Mouse (Mus musculus) adrenal gland (tissue): Measurements from ENCODE around the gene Acan.

ENCODE experiments used
- intact Hi-C: fragments of 180-260 bp; cut with DNase I; formaldehyde crosslinking; loops from one replicate; pipeline ENCODE4 v1.15.1; 2025
- long read RNA-seq, 2 experiments: library from polyadenylated mRNA; unstranded; transcript quantifications; one replicate each; pipeline ENCODE4 v2.0.0; 2020; ENCODE audit warnings: borderline replicate concordance in 1 of 2; ENCODE audit not compliant: insufficient replicate concordance in 1 of 2

Gene Acan
- long read RNA-seq, experiment 1: 0 reads
- long read RNA-seq, experiment 2, partial matches to known transcripts: 3 of 3 reads
- long read RNA-seq, experiment 2, other reads (novel, unspliced or antisense): 0 of 3 reads

DNA sequence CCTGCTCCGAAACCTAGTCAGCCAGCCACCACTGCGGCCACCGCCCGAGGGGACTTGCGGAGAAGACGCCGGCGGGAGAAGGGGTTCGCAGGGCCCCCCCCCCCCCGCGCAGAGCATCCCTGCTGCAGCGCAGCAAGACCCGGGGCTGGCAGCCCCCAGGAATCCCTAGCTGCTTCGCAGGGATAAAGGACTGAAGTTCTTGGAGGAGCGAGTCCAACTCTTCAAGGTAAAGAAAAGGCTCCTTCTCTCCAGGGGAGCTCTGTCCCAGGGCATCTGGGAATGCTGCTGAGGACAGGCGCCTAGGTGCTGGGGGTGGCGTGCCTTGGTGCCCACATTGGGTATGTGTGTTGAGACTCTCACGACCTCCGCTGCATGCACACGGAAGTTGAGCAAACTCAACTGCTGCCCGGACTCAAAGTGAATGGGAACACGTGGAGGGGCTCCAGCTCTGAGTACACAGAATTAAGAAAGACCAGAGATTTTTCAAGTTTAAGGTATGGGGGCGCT lies at the start of gene Acan:
TSS of gene Acan (plus strand) at position 101 of the 507 bp plus-strand sequence.
- intact Hi-C loops: no loop called here

DNA sequence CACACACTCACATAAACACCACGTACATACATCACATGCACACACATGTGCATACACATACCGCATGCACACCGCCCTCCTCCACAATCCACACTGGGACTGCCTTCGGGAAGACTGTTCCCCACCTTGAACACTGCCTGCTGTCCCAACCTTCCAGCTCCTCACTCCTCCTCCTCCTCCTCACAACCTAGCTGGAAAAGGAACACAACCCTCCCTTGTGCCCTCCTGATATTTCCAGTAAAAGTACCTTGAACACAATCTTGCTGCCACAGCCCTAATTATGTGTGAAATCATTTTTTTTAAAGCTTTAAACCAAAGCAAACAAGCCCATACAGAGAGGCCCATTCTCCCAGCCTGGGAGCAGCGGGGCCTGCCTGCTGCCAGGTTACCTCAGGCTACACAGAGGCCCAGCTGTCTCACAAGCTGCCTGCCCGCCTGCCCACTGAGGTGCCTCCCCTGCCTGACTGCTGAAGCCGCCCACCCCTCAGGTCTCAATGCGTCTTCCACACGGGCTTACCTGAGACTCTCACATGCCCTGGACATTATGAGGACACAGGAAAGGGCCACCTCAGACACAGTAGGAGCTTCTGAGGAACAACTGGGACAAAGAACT lies 31.9 kb upstream of the Acan start:
- intact Hi-C loops: no loop called here

DNA sequence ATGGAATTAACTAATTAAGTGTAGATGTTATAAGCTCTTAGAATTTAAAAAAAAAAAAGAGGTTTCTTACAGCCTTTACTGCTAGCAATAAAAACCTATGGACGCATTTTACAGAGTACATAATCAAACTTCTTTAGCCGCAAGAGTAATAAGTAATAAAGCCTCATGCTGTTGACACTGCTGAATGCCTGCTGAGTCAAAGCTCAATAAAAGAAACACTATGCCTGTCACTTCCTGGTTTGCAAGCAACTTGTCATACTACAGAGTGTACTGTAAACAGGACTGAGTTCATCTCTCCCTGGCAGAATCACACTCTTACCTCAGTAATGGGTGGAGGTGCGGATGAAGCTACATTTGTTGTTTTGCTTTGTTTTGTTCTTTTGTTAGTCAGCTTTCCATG lies 24.1 kb upstream of the Acan start:
- intact Hi-C loops: no loop called here

DNA sequence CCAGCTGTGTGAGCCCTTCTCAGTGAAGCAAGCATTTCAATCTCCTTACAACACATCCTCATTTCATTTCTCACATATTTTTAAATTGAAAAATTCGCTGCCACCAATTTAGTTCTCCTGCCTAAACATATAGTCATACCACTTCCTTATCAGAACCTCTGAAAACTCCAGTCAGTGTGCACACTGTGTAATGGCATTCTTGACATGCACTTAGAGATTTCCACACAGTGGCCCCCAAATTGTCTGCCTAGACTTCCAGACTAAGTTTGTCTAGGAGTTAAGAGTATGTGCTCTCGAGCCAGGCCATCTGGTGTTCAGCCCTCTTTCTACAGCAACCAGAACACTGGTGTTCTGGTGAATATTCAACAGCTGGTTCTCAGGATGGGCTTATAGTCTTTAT lies 19.5 kb upstream of the Acan start:
- intact Hi-C loops: no loop called here

DNA sequence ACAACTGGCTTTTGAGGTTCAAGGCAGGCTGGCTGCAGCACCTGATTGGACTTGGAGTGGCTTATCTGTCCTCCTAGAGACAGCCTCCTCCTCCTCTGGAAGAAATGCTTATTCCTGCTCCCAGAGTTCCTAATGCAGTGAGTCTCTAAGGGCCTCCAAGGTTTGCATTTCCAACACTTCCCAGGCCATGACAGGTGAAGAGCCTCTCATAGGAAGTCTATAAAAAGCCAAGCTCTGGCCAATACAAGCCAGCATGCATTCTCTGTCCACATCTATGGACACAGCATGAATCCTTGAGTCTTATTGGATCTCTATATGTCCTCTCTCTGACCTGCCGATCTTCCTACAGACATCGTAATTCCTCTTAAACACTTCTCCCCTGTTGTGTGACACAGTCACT lies 18.8 kb upstream of the Acan start:
- intact Hi-C loops: no loop called here

DNA sequence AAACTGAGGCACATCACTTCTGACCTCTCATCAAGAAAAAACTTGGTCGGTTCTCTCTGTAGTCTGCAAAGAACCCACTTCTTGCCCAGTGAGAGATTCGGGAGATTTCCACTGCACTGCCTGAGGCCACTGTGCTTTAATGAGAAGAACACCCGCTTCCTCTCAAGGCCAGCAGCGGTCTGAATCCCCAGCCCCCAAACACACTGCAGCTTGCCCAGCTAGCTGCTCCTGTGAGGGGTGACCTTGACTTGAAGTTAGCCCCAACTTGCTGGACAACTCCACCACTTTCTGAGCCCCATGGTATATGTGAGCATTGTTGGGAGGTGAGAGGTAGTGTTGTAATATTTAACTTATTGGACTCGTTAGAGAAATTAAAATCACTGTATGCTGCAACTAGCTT lies 1.2 kb upstream of the Acan start:
- intact Hi-C loops: no loop called here

DNA sequence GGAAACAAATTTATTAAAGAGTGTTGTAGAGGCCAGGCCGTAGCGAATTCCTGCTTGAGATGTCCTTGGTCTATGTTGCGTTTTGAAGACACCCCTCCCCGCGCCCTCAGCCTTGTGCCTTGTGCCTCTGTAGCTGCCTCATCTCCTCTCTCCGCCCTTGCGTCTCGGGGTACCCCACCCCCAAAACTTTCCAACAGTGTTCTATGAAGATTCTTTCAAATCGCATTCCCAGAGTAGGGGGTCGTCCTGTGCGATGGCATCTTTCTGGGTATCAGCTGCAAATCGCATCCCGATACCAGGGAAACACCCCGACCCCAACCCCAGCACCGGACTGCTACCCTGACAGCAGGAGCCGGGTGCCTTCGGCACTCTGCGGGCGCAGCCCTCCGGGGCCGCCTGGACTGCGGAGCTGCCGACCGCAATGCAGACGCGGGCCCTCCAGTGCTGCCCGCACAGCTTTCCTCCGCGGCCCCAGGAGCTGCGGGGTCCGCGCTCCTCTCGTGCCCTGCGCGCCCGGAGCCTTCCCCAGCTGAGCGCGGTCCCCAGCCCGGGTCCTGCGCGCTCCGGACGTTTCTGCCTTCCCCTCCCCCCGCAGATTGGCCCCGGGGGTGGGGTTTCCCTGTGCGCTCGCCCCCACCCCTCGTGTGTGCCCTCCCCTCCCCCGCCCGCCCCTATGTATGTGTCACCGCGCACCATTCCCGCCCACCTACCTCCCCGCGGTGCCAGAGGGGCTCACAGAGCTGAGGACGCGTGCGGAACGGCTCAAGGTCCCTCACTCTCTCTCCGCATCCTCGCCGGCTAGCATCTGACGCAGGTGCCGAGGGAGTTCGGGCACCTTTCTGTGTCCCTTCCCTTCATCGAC lies 531 bp upstream of the Acan start:
- intact Hi-C loops: no loop called here

DNA sequence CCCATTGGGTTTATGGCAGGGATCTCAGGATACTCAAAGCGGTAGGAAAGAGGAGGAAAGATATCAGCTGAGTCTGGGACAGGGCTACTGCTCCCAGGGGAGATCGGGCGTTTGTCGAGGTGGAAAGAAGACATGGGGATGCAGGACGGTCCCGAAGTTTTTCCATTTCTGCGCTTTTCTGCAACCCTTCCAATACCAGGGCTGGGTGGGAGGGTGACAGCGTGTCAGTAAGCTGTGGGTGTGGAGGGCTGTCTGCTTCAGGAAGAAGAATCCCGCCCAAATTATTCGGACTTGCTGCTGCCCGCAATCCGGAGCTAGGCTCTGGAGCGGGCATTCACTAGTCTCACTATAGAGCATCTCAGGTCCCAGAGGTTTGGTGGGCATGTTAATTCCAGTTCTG lies 828 bp downstream of the Acan start:
- intact Hi-C loops: no loop called here

DNA sequence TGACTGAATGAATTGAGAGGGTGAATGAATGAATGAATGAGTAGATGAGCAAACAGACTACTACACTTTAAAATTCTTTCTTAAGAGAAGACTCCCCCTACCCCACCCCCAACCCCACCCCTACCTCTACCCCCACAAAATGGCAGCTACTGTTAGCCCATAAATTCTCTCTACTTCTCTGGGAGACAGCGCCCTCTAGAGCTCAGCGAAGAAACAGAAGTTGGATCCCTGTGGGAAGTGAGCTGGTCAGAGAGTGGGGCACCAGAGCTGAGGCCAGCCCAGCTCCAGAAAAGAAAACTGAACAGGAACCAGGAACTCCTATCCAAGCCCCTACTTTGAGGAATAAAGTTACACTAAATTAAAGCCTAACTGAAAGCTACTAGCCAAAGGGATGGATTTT lies 5.3 kb downstream of the Acan start:
- intact Hi-C loops: loop anchor here (2.0 kb wide), 1 partner anchor 130 kb away; no protein-coding TSS in a partner anchor

DNA sequence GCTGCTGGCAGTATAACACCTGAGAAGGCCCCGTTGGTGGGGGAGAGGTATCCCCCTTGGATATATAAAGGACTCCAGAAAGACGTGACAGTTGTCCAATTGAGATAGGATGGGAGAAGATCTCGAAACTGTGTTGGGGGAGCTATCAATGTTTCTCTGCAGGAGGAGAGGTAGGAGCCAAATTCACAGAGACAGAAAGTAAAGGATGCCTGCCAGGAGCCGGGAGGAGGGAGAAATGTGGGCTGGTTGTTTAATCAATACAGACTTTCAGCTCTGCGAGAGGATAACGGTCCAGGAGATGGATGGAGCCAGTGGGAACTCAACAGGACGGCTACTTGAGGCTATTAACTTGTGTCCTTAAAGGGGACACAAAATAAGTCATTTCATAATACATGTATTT lies 14.2 kb downstream of the Acan start:
- intact Hi-C loops: no loop called here

DNA sequence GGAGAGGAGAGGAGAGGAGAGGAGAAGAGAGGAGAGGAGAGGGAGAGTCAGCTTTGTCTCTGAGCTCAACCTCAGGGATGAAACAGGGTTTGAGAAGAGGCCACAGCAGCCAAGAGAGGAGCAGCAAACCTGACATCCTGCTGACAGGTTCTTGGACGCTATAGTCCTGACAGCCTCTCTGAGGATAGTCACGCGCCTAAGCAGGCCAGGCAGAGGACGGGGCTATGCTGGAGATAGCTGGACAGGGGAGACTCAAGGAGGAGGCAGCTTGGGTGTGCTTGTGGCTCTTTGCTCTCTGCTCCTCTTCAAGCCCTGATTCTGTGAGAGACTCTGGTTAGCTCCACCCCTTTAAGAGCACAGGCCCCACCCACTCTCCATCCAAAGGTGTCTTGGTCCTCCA lies 14.9 kb downstream of the Acan start:
- intact Hi-C loops: no loop called here

DNA sequence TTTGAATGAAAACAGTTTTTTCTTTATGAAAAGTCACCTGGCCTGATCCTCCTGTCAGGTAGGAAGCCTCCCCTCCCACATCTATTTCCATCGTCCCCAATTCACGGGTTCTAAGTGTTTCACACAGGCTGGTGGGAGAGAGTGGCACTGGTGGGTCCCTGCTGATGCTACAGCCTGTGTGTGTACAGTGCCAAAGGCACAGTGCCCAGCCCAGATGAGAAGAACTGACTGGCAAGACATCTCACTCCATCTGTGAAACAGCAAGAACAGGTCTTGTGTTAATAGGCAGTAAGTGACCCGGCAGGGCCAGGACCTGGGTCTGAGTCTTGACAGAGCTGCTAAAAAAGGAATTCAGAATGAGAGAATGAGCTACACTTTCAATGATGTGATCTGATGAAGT lies 25.9 kb downstream of the Acan start:
- intact Hi-C loops: no loop called here

DNA sequence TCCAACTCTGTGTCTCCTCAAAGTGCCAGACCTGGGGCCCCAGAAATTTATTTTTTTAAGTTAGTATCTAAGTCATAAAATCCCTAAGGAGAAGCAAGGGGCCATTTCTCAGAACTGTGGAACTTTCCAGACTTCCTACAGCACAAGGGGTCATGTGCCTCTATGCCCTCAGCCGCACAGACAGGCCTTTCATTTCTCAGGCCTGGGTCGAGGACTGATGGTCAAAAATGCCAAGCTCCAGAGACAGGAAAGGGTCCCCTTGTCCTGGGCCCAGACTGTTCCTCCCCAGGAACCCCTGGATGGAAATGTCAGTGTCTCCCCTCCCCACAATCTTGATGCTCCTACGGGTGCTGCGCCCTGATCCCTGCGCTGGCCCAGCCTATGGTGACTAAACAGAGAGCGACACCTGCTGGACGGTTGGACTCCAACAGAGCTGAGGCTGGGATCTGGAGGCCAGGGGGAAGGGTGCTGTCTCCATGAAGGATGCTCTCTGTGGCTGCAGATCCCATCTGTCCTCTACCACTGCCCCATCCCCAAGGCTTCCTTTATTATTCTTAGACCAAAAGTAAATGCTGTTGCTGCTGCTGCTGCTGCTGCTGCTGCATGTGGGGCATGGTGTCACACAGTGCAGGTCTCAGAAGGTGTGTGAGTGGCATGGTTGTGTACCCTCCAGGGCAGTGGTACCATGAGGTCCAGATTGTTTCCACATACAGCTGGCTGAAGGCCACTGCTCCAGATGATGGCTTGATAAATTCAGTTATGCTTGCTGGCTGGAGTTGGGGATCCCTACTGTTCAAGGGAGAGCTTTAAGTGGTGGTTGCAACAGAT lies 27.5 kb downstream of the Acan start:
- intact Hi-C loops: loop anchor here (1.0 to 10.0 kb wide), 2 partner anchors 156 to 286 kb away; no protein-coding TSS in a partner anchor

DNA sequence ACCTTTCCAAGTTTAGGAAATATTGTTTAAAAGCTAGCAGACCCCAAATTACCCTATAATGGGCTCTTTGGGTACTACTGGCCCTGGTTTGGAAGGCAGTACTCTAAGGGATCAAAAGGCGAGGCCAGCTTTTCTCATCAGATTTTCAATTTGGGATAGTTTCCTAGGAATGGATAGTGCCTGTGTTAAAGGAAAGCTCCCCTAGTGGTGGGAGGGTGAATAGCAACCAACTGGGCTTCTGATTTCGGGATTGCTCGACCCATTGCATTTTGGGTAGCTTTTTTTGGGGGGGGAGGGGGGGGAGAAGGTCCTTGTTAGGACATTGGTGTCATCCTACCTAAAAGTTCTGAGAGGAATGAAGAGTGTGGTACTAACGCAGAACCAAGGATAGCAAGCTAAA lies 35.8 kb downstream of the Acan start:
- intact Hi-C loops: loop anchor here (10.0 kb wide), 1 partner anchor 294 kb away; no protein-coding TSS in a partner anchor

DNA sequence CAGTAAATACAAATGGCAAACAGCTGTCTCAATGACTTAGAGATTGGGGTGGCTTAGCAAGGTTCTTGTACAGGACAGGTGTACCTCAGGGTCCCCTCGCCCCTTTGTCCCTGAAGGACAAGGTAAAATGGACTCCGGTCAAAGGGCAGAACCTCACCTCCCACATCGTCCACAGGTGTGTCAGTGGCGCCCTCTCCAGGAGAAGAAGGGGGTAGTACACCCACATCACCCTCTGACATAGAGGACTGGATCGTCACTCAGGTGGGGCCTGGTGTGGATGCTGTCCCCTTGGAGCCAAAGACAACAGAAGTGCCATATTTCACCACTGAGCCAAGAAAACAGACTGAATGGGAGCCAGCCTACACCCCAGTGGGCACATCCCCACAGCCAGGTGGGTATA lies 43.2 kb downstream of the Acan start:
- intact Hi-C loops: no loop called here

DNA sequence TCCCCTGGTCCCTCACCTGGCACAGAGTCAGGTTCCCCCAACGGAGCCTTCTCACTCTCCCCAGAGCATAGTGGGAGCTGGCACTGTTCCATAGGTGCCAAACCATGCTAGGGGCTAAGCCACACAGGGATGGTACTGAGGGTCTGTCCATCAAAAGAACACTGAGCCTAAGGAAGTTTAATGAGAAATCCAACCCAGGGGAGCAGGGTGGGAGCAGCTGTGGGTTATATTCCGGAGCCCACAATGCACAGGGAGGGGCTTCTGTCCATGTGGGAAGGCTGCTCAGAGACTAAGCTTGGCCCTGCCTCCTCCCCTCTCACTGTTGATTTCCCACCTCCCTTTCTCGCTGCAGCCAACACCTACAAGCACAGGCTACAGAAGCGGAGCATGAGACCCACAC lies 60.6 kb downstream of the Acan start:
- intact Hi-C loops: no loop called here

DNA sequence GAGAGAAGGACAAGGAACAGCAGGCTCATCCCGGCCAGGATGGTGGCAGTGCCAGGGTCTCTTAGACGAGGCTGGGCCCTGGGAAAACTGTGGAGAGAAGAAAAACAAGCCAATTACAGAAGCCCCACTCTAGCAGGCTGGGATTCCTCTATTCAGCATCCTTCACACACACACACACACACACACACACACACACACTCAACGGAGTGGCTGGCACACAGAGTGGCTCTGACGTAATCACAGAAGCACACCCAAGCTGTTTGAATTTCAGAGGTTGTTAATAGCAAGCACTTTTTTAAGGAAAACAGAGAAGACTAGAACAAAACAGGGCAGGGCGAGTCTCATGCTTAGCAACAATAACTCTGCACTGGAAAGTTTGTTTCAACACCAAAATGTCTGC lies 70.2 kb downstream of the Acan start:
- intact Hi-C loops: no loop called here

DNA sequence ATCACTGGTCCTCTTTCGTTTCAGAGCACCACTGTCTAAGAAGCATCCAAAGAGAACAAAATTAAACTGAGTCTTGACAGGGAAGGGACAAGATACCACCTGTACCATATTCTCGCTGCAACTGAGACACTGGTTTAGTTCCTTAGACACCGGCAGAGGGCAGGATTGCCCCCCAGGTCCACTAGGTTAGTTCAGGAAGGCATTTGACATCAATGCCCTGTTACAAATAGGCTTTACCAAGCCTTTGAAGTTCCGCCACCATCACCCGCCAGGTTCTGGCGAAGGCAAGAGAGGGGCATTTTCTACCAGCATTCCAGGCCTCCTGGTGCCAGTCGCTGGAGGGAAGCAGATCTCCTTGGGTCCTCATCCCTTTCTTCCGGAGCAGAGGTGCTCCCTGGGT lies 76.6 kb downstream of the Acan start:
- intact Hi-C loops: no loop called here

DNA sequence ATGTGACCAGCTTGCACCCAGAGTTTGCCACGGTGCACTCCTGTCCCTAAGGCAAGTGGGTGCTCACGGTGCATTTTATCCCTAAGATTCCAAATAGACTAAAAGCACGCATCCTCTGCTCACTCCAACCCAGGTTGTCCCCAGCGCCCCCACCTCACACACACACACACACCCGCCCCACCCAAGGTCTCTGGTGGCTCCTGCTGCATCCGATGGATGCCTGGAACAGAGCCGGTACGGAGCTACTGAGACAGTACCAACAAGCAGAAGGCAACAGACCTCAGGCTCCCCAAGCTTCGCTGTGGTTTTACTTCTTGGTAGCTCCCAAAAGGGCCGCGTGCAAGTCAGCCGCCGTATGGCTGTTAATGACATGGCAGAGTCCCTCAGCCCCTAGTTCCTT lies 77.1 kb downstream of the Acan start:
- intact Hi-C loops: no loop called here

DNA sequence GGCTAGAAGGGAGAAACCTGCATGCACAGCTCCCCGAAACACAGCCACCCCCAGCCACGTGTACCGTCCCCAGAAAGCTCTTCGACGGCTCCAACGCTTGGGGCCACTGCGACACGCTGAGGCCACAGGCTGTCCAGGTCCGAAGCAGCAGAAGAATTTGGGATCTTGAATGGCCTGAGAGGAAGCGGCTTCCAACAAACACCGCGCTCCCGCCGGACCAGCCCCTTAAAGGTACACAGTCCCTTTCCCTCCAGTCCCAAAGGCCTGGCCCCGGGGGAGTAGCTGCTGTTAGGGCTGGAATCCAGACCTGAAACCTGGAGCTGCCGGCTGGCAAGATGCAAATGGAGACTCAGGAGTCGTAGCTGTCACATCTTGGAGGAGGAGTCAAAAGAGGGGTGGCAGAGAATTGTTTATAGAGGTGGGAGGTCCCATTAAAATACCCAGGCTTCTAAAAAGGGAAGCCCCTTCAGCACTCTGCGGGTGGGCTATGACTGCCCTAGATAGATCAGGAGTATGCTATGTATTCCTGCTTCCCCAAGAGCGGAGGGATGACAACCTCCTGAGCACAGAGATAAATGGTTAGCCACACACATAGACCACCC lies 77.7 kb downstream of the Acan start, which contains the start of gene Hapln3:
TSS of gene Hapln3 (minus strand) at position 176 of the 602 bp plus-strand sequence.
- intact Hi-C loops: no loop called here

DNA sequence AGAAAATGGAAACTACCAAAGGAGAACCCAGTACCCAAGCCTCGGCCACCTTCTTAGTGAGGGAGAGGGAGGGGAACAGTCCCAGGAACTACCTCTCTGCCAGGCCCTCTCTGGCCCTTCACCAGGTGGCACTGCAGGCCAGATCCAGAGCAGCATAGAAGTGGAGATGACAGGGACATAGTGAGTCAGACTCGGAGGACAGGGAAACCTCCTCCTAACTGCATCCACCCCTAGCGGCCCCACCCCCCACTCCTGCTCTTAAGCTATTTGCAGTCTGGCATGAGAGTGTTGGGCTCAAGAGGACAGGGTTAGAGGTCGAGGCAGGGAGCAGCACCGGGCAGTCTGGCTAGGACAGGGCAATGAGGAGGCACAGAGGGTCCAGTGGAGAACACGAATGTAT lies 80.1 kb downstream of the Acan start:
- intact Hi-C loops: no loop called here
